Mouse (Mus musculus) brain, adult 2 months (tissue): ENCODE results near the gene Zbed4.
"Not testable (repeated sequence)": the region's sequence is repeated elsewhere in the genome, so short reads cannot be mapped to it uniquely, and the experiment has no call there.

ENCODE experiments used
- DNase-seq: peaks from one replicate; pipeline ENCODE4 v3.0.0; 2011; ENCODE audit warnings: low read depth, low spot score

The Zbed4 gene

DNA sequence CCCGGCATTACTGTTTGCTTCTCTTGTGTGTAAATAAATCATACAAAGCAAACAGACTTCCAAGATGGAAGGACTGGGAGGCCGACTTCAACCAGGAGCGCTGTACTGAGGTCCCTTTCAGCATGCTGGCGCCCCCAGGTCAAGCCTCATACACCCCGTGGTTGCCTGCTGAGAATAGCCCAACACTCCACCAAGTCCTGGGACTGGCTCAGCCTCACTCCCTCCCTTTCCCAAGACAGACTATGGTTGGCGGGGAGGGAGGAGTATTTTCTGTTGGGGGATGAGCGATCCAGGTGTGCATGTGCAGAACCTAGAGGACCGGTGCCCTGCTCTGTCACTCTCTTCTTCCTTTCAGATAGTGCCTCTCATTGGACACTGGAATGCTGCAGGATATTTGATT lies 56.7 kb downstream of the Zbed4 start:
- DNase-seq: no peak

GRCm38 (mm10) chr15:88810369-88810768 lies 58.9 kb downstream of the Zbed4 start:
- DNase-seq: no peak

DNA sequence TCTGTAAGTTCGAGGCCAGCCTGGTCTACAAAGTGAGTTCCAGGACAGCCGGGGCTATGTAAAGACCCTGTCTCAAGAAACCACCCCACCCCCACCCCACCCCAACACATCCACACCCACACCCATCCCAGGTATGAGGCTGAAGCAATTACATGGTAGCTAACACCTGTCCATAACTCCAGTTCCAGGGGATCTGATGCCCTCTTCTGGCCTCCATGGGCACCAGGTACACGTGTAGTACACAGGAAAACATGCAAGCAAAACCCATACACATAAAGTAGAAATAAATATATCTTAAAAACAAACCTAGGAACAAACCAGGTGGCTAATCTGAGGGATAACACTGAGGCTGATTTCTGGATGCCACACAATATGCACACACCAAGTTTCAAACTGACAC lies 61.8 kb downstream of the Zbed4 start:
- no peak for DNase-seq

DNA sequence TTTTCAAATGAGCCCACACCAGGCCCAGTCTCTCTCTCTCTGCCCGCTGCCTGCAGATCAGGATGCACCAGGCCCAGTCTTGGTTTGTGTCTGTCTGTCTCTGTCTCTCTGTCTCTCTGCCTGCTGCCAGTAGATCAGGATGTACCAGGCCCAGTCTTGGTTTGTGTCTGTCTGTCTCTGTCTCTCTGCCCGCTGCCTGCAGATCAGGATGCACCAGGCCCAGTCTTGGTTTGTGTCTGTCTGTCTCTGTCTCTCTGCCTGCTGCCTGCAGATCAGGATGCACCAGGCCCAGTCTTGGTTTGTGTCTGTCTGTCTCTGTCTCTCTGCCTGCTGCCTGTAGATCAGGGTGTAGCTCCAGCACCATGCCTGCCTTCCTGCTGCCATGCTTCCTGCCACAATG lies 62.4 kb downstream of the Zbed4 start:
- DNase-seq: not testable (repeated sequence)

DNA sequence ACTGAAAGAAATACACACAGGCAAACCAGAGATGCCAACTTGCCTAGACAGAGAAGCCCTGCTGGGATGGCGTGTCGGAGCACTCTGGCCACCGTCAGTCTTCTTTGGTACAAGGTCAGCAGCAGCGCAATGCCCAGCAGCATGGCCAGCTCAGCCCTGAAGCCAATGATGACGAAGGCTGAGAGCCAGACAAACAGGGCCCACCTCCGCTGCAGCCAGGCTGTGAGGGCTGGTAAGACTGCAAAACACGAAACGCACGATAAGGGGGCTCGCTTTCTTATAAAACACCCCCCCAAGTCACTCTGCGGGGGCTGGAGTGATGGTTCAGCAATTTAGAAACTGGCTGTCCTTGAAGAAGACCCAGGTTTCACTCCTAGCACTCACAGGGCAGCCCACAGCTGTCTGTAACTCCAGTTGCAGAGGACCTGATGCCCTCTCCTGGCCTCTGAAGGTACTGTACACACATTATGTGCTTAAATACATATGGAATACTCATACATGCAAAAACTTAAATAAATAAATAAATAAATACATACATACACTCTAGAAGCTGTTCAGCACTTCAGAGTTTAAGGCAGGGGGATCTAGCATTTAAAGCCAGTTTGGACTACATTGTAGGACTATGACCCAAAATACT lies 63.1 kb downstream of the Zbed4 start:
- no peak for DNase-seq

DNA sequence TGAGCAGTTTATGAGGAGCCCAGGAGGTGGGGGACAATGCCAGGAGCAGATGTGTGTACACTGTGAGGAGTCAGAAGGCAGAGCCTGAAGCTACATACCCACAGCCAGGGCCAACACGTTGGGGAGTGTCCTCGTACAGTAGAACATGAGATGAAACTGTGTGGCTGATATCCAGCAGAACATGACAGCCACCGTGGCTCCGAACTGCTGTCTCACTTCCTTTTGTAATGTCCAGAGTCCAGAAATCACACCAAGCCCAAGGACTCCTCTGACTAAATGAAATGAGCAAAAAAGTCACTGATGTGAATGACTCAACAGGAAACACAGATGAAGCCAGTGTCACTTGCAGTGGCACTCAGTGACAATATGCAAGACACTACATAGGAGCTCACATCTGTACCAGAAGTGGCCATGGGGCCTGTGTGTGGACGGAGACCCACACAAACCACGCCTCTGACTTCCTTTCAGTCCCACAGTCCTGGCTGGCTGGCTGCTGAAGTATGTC lies 63.8 kb downstream of the Zbed4 start:
- no peak for DNase-seq

GRCm38 (mm10) chr15:88819026-88819905 lies 67.8 kb downstream of the Zbed4 start, which contains the start of the genes Alg12 and Creld2:
Gene Alg12 (minus strand): TSS chr15:88819318.
Gene Creld2 (plus strand): TSS chr15:88819646.
- DNase-seq: peak; percentile 100

DNA sequence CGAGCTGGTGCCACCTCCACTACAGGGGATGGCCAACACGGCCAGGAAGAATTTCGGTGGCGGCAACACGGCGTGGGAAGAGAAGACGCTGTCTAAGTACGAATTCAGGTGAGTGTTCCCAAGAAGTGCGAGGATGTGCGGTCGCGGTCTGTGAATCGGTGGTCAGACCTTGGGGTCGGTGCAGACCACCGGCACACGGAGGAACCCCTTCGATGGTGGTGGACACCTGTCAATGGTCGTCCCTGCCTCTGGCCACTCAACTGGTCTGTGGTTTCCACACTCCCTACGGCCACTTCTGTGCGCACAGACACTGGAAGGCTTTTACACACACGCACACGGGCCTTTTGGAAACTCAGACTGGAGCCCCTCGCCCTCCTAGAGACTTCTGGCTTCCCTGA lies 68.4 kb downstream of the Zbed4 start:
- DNase-seq: no peak

GRCm38 (mm10) chr15:88821403-88821802 lies 69.9 kb downstream of the Zbed4 start:
- no peak for DNase-seq

GRCm38 (mm10) chr15:88822513-88822912 lies 71.1 kb downstream of the Zbed4 start:
- no peak for DNase-seq

GRCm38 (mm10) chr15:88823376-88823775 lies 71.9 kb downstream of the Zbed4 start:
- no peak for DNase-seq

GRCm38 (mm10) chr15:88827466-88827865 lies 76.0 kb downstream of the Zbed4 start:
- no peak for DNase-seq

DNA sequence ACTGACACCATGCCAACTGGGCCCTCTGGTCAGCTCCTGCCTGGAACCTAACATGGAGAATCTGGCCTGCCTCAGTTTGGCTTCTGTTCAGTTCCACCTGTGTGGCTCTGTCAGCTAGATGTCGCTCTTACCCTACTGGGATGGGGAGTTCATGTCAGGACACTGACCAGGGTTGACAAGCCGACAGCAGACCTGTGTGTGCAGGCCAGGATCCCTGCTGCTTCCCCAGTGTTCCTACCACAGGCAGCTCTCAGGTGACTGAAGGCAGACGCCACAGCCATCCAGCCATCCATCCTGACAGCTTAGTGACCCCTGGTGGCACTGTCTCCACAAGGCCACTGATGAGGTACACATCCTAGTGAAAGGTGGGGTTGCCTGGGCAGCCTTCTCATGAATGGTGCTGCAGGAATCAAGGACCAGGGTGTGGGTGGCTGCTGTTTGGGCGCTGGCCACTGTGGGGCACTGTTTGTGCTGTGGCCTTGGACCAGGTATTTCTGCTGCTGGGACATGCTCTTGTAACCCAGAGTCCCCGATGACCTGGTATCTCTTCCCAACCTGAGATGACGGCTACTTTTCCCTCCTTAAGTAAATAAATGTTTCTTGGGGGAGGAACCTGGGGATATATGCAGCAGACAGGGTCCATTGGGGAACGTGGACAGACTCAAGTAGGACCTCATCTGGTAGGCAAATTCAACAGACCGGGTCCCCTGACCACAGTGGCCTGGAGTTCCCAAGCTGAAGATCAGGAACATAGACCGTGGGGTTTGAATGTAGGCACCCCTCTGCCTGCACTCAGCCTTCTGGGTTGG lies 76.7 kb downstream of the Zbed4 start:
- DNase-seq: peak; percentile 96

GRCm38 (mm10) chr15:88828800-88829705 lies 77.6 kb downstream of the Zbed4 start:
- peak; percentile 95 for DNase-seq

DNA sequence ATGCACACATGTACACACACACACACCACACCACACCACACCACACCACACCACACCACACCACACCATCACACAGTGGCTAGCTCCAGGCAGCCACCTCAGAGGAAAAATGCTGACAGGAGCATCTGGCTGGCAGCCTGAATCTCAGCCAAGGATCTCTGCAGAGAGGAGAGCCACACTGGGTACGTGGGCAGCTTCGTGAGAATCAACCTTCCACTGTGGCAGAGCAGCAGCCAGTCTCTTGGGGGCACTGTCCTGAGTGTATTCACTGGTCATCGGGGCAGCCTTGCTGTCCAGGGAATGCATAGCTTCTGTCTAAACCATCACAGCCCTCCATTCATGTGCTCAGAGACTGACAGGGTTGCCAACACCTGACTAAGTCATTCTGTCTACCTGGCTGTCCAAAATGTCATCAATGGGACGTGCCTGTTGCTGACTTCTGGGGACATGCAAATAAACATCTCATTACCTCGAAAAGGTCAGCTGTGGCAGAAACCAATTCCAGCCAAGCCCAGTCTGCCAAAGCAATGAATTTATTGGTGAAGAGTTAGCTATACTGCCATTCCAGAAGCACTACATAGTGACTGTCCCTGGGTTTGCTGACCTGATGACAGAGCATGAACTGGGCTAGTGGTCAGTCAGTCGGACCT lies 78.5 kb downstream of the Zbed4 start:
- DNase-seq: peak; percentile 73

GRCm38 (mm10) chr15:88830696-88831095 lies 79.2 kb downstream of the Zbed4 start:
- DNase-seq: no peak

DNA sequence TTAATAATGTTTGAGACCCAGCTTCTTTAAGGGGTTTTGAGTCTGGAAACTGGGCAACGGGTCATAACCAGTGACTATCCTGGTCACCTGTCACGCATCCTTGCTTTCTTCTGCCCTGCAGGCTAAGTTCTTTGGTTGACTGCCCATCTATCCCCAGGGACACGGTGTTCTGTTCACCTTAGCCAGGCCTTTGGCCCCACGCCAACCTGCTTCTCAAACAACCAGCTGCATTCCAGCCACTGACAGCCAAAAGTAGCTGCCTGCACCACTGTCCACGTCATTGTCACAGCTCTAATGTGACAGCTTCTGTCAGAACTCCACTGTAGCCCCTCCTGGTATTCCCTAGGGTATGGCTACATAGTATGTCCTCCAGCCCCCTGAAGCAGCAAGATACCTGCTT lies 80.0 kb downstream of the Zbed4 start:
- DNase-seq: no peak

DNA sequence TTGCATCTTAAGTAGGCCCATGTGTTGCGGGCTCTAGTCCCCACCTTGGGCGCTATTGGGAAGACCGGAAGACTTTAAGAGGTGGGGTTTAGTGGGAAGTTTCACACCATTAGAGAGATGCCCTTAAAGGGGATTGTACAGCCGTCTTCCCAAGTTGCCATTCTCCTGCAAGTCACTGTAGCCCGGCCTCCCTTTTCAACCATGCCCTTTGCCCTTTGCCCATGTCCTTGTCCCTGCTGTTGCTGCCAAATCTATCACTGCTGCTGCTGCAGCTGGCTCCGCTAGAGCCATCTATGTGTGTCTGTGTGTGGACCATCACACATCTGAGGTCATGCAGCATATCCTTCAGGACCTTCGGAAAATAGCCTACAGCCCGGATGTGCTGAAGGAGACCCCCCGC lies 81.1 kb downstream of the Zbed4 start:
- no peak for DNase-seq
